Mouse (Mus musculus): ENCODE data around the gene Rpl39l. TPM values are rescaled to one million over a fixed set of nuclear protein-coding genes. Genes with fewer than 3 reads are reported as not detected.
A peak's percentile ranks its signal among the peaks of the same experiment; 100 is the strongest.
"Not testable (repeated sequence)": the region's sequence is repeated elsewhere in the genome, so short reads cannot be mapped to it uniquely, and the experiment has no call there.

The Rpl39l gene
- polyA plus RNA-seq (2012; rRNA removed) = 1.1 and 1.7 TPM in 2 replicates

DNA sequence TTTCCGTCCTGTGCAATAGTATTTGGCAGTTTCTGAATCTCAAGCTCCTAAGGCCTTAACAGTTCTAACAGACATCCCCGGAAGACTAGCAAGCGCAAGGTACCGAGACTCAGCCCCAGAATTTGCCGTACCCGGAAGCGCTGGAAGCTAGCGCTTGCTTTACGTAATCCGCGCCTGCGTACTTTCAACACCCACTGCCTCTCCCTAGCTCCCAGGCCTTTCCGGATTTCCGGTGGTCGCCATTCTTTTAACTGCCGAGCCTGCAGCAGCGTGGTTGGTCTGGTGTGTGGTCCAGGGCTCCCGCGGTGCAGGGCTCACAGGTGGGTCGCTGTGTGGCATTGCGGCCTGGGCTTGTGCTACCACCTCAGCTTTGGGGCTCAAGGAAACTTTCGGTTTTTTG lies at the start of gene Rpl39l:
Rpl39l (plus strand) TSS at position 222 of the 400 bp plus-strand sequence.
- no peak for DNase-seq (ENCODE audit: low read depth)

DNA sequence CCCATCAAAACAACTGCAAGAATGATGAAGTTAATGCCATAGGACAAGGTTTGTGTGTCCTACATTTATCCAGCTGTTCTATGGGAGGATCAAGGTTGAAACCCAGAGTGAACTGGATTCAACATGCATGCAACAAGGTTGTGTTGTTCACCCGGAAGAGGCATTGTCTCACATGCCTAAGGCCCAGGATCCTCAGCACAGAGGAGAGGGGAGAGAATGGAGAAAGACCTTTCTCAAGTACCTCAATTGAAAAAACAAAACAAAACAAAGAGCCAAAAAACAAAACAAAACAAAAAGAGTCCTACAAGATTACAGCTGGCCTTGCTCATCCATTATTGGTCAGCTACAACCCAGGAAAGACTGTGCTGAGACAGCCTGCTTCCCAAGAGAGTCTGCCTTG lies 42.4 kb upstream of the Rpl39l start:
- no peak for DNase-seq (ENCODE audit: low read depth)

DNA sequence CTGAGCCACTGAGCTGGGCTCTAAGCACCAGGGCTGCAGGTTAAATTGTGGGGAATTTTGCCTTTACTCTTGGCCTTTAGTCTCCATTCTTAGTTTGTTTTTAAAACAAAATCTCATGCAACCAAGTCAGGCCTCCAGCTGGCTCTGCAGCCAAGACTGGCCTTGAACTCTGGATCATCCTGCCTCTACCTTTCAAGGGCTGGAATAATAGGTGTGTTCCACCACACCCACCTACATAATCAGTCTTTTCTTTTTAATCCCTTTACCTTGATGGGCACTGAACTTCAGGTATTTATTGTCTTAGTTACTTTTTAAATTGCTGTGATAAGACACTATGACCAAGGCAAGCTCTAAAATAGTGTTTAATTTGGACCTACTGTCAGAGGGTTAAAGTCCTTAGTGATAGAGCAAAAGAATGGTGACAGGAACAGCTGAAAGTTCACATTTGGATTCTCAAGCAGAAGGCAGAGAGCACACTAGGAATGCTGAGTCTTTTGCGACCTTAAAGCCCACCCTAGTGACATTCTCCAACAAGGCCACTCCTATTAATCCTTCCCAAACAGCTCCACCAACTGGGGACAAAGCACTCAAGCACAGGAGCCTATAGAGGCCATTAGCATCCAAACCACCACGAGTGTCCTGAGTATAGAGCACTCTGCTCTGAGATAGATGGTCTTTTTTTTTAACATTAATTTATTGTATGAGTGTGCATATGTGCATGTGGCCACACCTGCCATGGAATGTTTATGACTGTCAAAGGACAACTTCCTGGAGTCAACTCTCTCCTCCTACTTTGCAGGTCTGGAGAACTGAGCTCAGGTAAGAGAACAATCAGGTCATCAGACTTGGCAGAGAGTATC lies 40.7 kb upstream of the Rpl39l start:
- no peak for DNase-seq (ENCODE audit: low read depth)

DNA sequence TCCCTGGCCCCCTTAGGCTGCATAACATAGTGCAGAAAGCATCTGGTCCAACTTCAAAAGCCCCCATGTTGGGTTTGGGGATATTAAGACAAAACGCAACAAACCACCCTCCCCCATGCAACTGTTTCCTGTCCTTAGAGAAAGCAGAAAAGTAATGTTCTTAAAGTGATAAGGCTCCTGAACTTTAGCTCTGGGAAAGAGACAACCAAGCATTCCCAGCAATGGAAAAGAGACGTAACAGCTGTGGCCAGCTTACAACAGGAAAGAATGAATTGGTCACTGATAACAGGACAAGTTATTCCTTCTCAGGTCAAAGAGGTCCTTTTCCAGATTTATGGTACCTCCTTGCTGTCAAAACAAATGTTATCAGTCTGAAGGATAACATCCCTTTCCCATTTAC lies 26.9 kb upstream of the Rpl39l start:
- no peak for DNase-seq (ENCODE audit: low read depth)

DNA sequence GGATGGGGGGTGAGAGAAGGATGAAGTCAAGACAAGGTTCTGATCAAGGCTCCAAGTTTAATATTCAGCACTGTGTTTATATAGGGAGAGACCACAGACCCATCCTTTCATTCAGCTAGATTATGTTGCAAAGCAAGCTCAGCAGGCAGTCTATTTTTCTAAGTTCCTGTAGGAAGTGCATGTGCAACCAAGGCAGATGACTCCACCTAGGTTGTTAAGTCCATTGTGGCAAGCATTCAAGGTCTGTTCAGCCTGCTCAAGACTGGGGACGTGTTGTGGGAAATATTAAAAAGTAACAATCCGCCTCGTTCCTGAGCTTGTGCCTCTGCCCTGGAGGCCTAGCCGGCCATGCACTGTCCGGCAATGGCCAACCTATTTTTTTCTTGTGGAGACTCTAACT lies 22.6 kb upstream of the Rpl39l start:
- DNase-seq (ENCODE audit: low read depth) = no peak

DNA sequence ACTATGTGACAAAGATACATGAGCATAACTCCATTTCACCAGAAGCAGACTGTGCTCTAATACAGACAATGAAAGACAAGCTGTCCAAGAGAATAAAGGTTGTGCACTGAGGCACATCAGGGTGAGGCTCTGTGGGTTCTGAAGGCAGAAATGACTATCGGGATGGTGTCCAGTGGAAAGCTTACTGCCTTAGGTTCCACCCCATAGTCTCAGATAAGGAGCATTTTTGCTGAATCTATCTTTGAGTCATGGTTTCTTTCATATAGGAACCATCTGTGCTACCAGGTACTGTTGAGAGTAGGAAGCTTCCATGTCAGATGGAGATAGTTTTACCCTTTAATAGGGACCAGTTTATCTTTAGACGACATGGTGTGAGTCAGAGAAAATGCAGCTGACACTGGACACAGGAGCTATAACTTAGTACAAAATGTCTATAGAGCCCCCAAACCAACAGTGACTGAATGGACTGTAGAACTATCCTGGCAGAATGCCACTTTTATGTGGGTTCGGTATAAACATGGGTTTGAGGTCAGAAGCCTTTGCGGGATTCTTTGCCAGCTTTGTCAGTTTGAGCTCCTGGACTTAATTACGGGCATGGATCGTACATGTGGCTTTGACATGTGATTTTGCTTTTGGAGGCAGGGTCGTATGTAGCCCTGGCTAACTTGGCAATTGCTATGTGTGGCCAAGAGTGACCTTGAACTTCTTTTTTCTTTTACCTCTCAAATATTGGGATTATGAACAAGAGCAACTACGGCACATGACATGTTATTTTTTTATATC lies 712 bp upstream of the Rpl39l start:
- no peak for DNase-seq (ENCODE audit: low read depth)

DNA sequence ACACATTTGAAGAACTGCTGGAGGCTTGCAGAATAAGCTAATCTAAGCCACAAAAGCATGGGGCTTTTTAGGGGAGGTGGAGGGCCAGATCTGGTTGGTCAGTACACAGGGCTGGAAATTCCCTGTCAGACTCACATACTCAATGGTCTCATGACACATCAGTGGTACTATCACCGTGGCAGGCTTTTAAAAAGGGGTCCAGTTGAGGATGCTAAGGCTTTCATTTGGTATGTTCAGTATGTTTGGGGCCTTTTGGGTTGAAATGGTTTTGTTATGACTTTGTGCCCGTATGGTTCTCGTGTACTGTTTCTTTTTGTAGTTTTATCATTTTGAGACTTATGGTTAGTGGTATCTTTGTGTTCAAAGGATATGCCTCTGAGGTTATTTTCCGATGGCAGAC lies 1.2 kb downstream of the Rpl39l start:
- DNase-seq (ENCODE audit: low read depth) = no peak

DNA sequence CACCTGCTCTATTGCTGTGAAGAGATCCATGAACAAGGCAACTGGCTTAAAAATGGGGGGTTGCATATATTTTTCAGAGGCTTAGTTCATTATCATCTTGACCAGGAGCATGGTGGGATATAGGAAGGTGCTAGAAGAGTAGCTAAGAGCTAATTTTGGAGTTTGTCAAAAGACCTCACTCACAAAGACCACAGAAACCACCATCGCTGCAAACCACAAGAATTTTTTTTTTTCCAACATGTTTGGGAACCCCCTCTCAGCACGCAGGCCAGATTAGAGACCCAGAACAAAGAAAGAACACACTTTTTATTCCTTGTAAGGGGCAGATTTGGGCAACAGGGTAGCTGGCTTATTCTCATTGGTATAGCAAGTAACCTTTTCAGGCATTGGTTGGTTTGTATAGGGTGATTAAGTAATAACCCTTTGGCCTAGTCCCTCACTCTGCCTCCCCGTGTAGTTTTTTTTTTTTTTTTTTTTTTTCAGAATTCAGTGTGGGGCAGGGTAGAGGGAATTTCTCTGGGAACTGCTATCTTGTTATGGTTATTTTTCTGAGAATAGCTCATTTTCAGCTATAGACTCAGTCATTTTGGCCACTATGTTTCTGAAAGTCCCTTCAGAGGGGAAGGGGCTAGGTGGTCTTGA lies 2.3 kb downstream of the Rpl39l start:
- DNase-seq (ENCODE audit: low read depth) = no peak

DNA sequence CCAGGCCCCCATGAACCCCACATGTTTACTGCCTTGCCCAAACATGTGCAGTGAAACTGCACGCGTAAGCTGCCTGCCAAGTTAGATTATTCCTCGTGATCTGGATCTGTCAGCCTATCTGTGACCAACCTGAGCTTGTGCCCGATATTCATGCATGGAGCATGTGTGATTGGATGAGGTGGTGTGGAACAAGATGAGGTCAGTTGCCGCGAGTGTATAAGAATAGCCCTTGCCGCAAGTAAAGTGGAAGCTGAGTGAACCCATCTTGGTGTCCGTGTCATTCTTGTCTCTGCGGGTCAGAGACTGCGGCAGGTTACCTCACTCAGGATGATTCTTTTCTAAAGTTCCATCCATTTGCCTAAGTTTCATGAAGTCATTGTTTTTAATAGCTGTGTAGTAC lies 17.4 kb downstream of the Rpl39l start:
- not testable (repeated sequence) for DNase-seq (ENCODE audit: low read depth)

DNA sequence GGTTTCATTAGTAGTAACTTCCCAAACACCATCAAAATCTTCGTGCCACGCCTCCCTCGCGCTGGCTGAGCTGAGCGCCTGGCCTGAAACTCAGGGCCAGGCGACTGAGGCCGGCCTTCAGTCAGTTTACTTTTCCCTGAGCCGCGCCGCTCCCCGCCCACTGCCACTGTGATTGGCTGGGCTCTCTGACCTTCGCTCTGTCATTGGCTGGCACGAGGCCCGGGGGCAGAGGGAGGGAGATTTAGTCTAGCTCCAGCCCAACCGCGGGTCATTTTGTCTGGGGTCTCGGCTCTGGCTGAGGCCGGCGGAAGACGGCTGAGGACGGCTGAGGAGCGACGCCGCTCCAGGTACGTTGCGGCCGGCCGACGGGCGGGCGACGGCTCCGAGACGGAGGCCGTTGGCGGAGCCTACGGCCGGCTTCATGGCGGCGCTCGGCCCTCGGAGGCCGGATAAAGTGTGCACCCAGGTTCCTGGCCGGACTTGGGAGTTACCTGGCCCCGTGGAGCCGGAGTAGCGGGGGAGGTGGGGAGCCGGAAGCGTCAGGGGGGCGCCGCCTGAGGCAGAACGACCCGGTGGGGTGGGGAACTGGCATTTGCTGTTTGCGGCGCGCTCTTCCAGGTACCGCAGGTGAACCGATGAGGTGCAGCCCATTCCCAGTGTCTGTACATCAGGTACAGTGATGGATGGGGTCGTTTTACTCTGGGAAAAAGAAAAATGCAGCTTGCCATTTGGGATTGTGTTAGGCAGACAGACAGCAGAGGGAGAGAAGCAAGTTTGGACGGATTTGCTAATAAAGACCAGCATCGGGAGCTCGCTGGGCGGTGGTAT lies 22.9 kb downstream of the Rpl39l start, which contains the start of gene Atf7ip2:
Atf7ip2 (plus strand) TSS at position 34 of the 828 bp plus-strand sequence.
- DNase-seq (ENCODE audit: low read depth) = peak; percentile 14

DNA sequence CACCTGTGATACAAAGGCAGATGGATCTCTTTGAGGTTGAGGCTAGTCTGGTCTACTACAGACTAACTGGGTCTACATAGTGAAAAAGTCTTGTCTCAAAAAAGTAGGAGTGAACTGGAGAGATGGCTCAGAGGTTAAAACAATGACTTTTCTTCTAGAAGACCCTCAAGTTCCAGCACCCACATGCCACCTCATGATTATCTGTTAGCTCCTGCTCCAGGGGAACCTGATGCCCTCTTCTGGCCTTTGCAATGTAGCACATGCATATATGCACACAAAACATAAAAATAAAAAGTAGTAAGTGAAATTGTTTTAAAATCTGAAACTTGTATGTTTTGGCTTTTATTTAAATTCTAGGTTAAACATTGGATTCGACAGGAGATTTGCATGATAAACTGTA lies 38.8 kb downstream of the Rpl39l start:
- no peak for DNase-seq (ENCODE audit: low read depth)

DNA sequence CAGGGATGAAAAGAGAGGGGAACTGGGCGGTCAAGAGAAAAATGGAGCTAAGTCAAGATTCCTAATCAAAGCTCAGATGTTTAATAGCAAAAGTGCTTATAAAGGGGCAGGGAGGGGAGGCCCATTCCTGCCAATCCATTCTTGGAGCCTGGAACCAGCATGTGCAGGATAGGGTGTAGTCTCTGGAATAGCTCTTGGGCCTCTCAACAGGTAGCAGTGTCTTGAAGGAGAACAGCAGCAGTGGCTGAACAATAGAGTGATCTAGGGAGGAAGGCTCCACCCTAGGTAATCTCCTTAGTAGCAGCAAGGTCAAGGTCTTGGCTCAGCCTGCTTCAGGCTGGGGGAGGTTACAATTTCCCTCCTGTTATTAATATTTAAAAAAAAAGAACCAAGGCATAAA lies 46.3 kb downstream of the Rpl39l start:
- not testable (repeated sequence) for DNase-seq (ENCODE audit: low read depth)

DNA sequence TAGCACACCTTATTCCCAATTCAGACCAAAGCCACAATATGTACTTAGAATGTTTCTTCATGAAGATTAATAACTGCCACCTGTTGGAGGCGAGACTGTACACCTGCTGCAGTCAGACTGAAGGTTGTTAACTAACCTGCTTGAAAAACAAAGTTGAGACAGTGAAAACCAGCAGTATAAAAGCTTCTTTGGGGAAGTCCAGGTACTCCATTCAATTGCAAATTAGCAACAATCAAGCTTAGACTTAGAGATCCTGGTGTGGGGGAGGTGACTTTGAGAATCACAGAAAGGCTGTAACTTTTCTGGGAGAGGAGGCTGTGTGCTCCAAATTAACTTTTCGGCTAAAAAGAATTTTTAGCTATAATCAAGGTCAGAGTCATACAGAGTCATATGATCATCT lies 47.0 kb downstream of the Rpl39l start:
- not testable (repeated sequence) for DNase-seq (ENCODE audit: low read depth)

Other genes starting within 250 kb of the Rpl39l start
- 0.01 TPM in 1 of 2 replicates, not detected in the other for gene Grin2a, start 174.7 kb upstream of the Rpl39l start, polyA plus RNA-seq (2012; rRNA removed)
- gene Atf7ip2, start 22.5 kb downstream of the Rpl39l start, polyA plus RNA-seq (2012; rRNA removed) = not detected in 2 replicates
- gene Emp2, start 143.7 kb downstream of the Rpl39l start, polyA plus RNA-seq (2012; rRNA removed) = 36.4 and 39.8 TPM in 2 replicates
- gene Tekt5, start 225.3 kb downstream of the Rpl39l start, polyA plus RNA-seq (2012; rRNA removed) = 3.0 and 3.5 TPM in 2 replicates
- gene Nubp1, start 241.7 kb downstream of the Rpl39l start, polyA plus RNA-seq (2012; rRNA removed) = 22.6 and 29.6 TPM in 2 replicates

Data from gonadal fat pad, adult 2 months (tissue).